Mouse (Mus musculus) embryonic fibroblast, embryonic 13.5 days (primary cell): ENCODE data around the gene Fxyd2.

Experiments used
- CTCF ChIP-seq: IDR thresholded peaks from 2 replicates; pipeline ENCODE4 v1.5.1; 2011; ENCODE audit warnings: mild to moderate bottlenecking, control low read depth, low read length, moderate library complexity, borderline replicate concordance; ENCODE audit not compliant: insufficient read depth
- POLR2A ChIP-seq: IDR thresholded peaks from 2 replicates; pipeline ENCODE4 v1.6.1; 2011; ENCODE audit warnings: low read depth, mild to moderate bottlenecking, control low read depth, low read length, moderate library complexity

DNA sequence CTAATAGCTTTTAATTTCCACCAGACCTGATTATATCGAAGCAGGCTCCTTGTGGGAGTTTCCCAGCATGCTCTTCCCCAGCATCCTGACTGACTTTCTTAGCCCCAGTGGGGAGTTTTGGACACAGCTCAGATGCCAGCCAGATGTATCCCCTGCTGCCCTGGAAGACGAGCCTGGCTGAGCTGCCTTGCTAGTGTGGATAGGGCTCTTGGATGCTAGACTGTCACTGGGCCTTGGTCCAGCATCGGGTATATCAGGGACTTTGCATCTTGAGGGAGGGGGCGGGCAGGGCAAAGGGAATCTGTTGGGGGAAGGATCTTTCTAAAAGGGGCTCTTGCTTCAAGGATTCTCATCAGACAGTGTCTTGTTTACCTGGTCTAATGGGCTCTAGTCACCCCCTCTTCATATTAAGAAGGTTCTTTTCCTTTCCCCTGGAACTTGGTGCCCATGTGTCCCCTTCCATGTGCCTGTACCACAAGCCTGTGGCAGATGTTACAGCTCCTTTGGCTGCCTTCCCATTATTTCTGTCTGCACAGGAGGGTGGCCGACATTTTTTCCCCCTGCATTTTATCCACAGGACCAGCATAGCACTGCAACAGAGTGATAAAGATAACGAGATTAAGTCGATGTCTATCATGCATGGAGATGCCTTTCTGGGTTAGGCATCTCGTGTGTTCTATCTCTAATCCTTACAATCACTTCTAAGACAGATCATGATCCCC is 55.6 kb downstream of the Fxyd2 start:
- TF ChIP-seq CTCF (no peak), POLR2A (no peak)
